Mouse (Mus musculus) kidney, embryonic 15.5 days (tissue): ENCODE results near the gene Cntd1. TPM values are rescaled to one million over a fixed set of nuclear protein-coding genes. Genes with fewer than 3 reads are reported as not detected.
A peak's percentile ranks its signal among the peaks of the same experiment; 100 is the strongest.

ENCODE experiments used
- ATAC-seq: fragments of 200-750 bp; cut with Nextera tagmentation; replicated peaks from 2 replicates; pipeline ENCODE4 v1.8.0; 2017; ENCODE audit warnings: moderate TSS enrichment; ENCODE audit not compliant: low FRiP score
- H3K27ac ChIP-seq: fragments of 300-500 bp; sonication (generic); 2 replicates; pipeline ENCODE4 v1.5.1; 2015; ENCODE audit warnings: mild to moderate bottlenecking, inconsistent platforms
- H3K27me3 ChIP-seq: fragments of 300-500 bp; sonication (generic); 2 replicates; pipeline ENCODE4 v1.6.1; 2015; ENCODE audit warnings: inconsistent platforms
- H3K36me3 ChIP-seq: fragments of 300-500 bp; sonication (generic); 2 replicates; pipeline ENCODE4 v1.6.1; 2015; ENCODE audit warnings: inconsistent platforms
- H3K4me1 ChIP-seq: fragments of 300-500 bp; sonication (generic); 2 replicates; pipeline ENCODE4 v1.6.1; 2015; ENCODE audit warnings: inconsistent platforms
- H3K4me2 ChIP-seq: fragments of 300-500 bp; sonication (generic); 2 replicates; pipeline ENCODE4 v1.6.1; 2015; ENCODE audit warnings: moderate library complexity, mild to moderate bottlenecking, inconsistent platforms
- H3K4me3 ChIP-seq: fragments of 300-500 bp; sonication (generic); replicated peaks from 2 replicates; pipeline ENCODE4 v1.5.1; 2015; ENCODE audit warnings: mild to moderate bottlenecking, inconsistent platforms
- H3K9ac ChIP-seq: fragments of 300-500 bp; sonication (generic); 2 replicates; pipeline ENCODE4 v1.6.1; 2015; ENCODE audit warnings: mild to moderate bottlenecking, inconsistent platforms
- H3K9me3 ChIP-seq: fragments of 300-500 bp; sonication (generic); replicated peaks from 2 replicates; pipeline ENCODE4 v1.6.1; 2016; ENCODE audit warnings: inconsistent platforms
- WGBS: fragments of 180-500 bp; shearing (Covaris S2); methylation state at CpG from one replicate; pipeline ENCODE4 v1.1.7; 2015; ENCODE audit warnings: mixed read lengths; 5-methylcytosine and 5-hydroxymethylcytosine counted together
- polyA plus RNA-seq: library from polyadenylated mRNA; unstranded; fragments of >200 nt; fragmentation: Nextera tagmentation; extraction: Ambion mirVana; gene quantifications from 2 replicates; pipeline ENCODE4 v1.2.1, GENCODE M21; 2015

Cntd1 gene
- polyA plus RNA-seq: 1.6 and 3.1 TPM in 2 replicates

GRCm38 (mm10) chr11:101278223-101279192, at the start of gene Cntd1, which contains the start of gene Coa3:
TSS of gene Cntd1 (plus strand) at chr11:101279012.
TSS of gene Coa3 (minus strand) at chr11:101279114.
- H3K27me3 ChIP-seq: no peaks in the 10 kb centered on the region
- peak within 1 kb of the TSS; percentile 72 for H3K4me3 ChIP-seq
- peak; percentile 87 for ATAC-seq
- peaks cover 60% of the 10 kb centered on the region for H3K4me1 ChIP-seq
- peak within 1 kb of the TSS; percentile 89 for H3K27ac ChIP-seq
- no peaks in the 10 kb centered on the region for H3K9me3 ChIP-seq
- H3K4me2 ChIP-seq: peak within 1 kb of the TSS; percentile 73
- peak within 1 kb of the TSS; percentile 74 for H3K9ac ChIP-seq
- H3K36me3 ChIP-seq: peaks cover 23% of the 10 kb centered on the region
- WGBS: 7% methylated on average over 45 of the region's 45 CpGs

- H3K27ac ChIP-seq: peak overlapping the region; percentile 99
- H3K4me1 ChIP-seq: peaks cover 70% of the 10 kb centered on the region
- no peak overlapping the region for H3K9ac ChIP-seq
- no peaks in the 10 kb centered on the region for H3K27me3 ChIP-seq
- H3K4me2 ChIP-seq: peak overlapping the region; percentile 56
- no peak overlapping the region for H3K4me3 ChIP-seq
- WGBS: 31% methylated on average over 8 of the region's 8 CpGs
- ATAC-seq: no peak
- no peaks in the 10 kb centered on the region for H3K9me3 ChIP-seq
- H3K36me3 ChIP-seq: no peaks in the 10 kb centered on the region
Observed at GRCm38 (mm10) chr11:101229361-101229900, 49.4 kb upstream of the Cntd1 start.

- Histone ChIP-seq H3K4me3 (no peak overlapping the region), H3K4me1 (peaks cover 65% of the 10 kb centered on the region), H3K36me3 (no peaks in the 10 kb centered on the region), H3K9ac (no peak overlapping the region), H3K27me3 (no peaks in the 10 kb centered on the region), H3K4me2 (peak overlapping the region; percentile 56), H3K27ac (peak overlapping the region; percentile 99), H3K9me3 (no peaks in the 10 kb centered on the region)
- 23% methylated on average over 2 of the region's 2 CpGs for WGBS
- no peak for ATAC-seq
Observed at GRCm38 (mm10) chr11:101230061-101230511, 48.7 kb upstream of the Cntd1 start.

- no peaks in the 10 kb centered on the region for H3K36me3 ChIP-seq
- ATAC-seq: no peak
- H3K9ac ChIP-seq: peak overlapping the region; percentile 36
- H3K9me3 ChIP-seq: no peaks in the 10 kb centered on the region
- H3K4me2 ChIP-seq: peak overlapping the region; percentile 56
- no peaks in the 10 kb centered on the region for H3K27me3 ChIP-seq
- peak overlapping the region; percentile 99 for H3K27ac ChIP-seq
- WGBS: 15% methylated on average over 5 of the region's 5 CpGs
- H3K4me3 ChIP-seq: peak overlapping the region; percentile 26
- H3K4me1 ChIP-seq: peaks cover 61% of the 10 kb centered on the region
Observed at GRCm38 (mm10) chr11:101230526-101230925, 48.3 kb upstream of the Cntd1 start.

GRCm38 (mm10) chr11:101230991-101231871, 47.6 kb upstream of the Cntd1 start:
- Histone ChIP-seq H3K4me3 (peak overlapping the region; percentile 26), H3K9me3 (no peaks in the 10 kb centered on the region), H3K4me1 (peaks cover 59% of the 10 kb centered on the region), H3K36me3 (no peaks in the 10 kb centered on the region), H3K9ac (peak overlapping the region; percentile 36), H3K4me2 (peak overlapping the region; percentile 56), H3K27ac (peak overlapping the region; percentile 99), H3K27me3 (no peaks in the 10 kb centered on the region)
- under 1% methylated on average over 18 of the region's 18 CpGs for WGBS
- peak; percentile 86 for ATAC-seq

- WGBS: 32% methylated on average over 6 of the region's 6 CpGs
- H3K4me3 ChIP-seq: peak overlapping the region; percentile 26
- H3K9ac ChIP-seq: peak overlapping the region; percentile 36; the same call in 1 of the 2 replicates
- no peaks in the 10 kb centered on the region for H3K9me3 ChIP-seq
- H3K36me3 ChIP-seq: no peaks in the 10 kb centered on the region
- ATAC-seq: peak; percentile 75
- H3K4me2 ChIP-seq: peak overlapping the region; percentile 56
- H3K27ac ChIP-seq: peak overlapping the region; percentile 99
- H3K27me3 ChIP-seq: no peaks in the 10 kb centered on the region
- H3K4me1 ChIP-seq: peaks cover 56% of the 10 kb centered on the region
Observed at GRCm38 (mm10) chr11:101232010-101232839, 46.6 kb upstream of the Cntd1 start.

- Histone ChIP-seq H3K9me3 (no peaks in the 10 kb centered on the region), H3K9ac (no peak overlapping the region), H3K4me2 (no peak overlapping the region), H3K4me1 (peaks cover 61% of the 10 kb centered on the region), H3K27me3 (no peaks in the 10 kb centered on the region), H3K4me3 (no peak overlapping the region), H3K27ac (peak overlapping the region; percentile 62; the same call in 1 of the 2 replicates), H3K36me3 (no peaks in the 10 kb centered on the region)
- 81% methylated on average over 1 of the region's 1 CpGs for WGBS
- ATAC-seq: no peak
Observed at GRCm38 (mm10) chr11:101233240-101233639, 45.6 kb upstream of the Cntd1 start.

GRCm38 (mm10) chr11:101234124-101234523, 44.7 kb upstream of the Cntd1 start:
- Histone ChIP-seq H3K4me2 (no peak overlapping the region), H3K9me3 (no peaks in the 10 kb centered on the region), H3K27me3 (no peaks in the 10 kb centered on the region), H3K9ac (no peak overlapping the region), H3K27ac (0 out of 2 replicates have a peak overlapping the region, but pooled peaks have one; percentile 62), H3K36me3 (no peaks in the 10 kb centered on the region), H3K4me1 (peaks cover 56% of the 10 kb centered on the region), H3K4me3 (no peak overlapping the region)
- ATAC-seq: no peak

GRCm38 (mm10) chr11:101235429-101235828, 43.4 kb upstream of the Cntd1 start:
- no peaks in the 10 kb centered on the region for H3K36me3 ChIP-seq
- H3K4me2 ChIP-seq: no peak overlapping the region
- H3K4me3 ChIP-seq: no peak overlapping the region
- H3K27me3 ChIP-seq: no peaks in the 10 kb centered on the region
- H3K27ac ChIP-seq: no peak overlapping the region
- H3K4me1 ChIP-seq: peaks cover 43% of the 10 kb centered on the region
- no peak for ATAC-seq
- no peak overlapping the region for H3K9ac ChIP-seq
- no peaks in the 10 kb centered on the region for H3K9me3 ChIP-seq

- Histone ChIP-seq H3K9ac (no peak overlapping the region), H3K27me3 (no peaks in the 10 kb centered on the region), H3K9me3 (no peaks in the 10 kb centered on the region), H3K4me1 (peaks cover 29% of the 10 kb centered on the region), H3K27ac (no peak overlapping the region), H3K4me3 (no peak overlapping the region), H3K36me3 (no peaks in the 10 kb centered on the region), H3K4me2 (no peak overlapping the region)
- 89% methylated on average over 5 of the region's 5 CpGs for WGBS
- ATAC-seq: no peak
Observed at GRCm38 (mm10) chr11:101236782-101237181, 42.0 kb upstream of the Cntd1 start.
